Mouse (Mus musculus) neural tube, embryonic 12.5 days (tissue): ENCODE data around the gene Rtl1. TPM values are rescaled to one million over a fixed set of nuclear protein-coding genes. Genes with fewer than 3 reads are reported as not detected.

ENCODE experiments used
- ATAC-seq: fragments of 200-750 bp; cut with Nextera tagmentation; 2 replicates; pipeline ENCODE4 v1.8.0; 2017; ENCODE audit warnings: low read depth, mild to moderate bottlenecking, moderate TSS enrichment, moderate library complexity; ENCODE audit not compliant: low FRiP score
- H3K27ac ChIP-seq: fragments of 300-500 bp; sonication (generic); 2 replicates; pipeline ENCODE4 v1.5.1; 2016
- H3K27me3 ChIP-seq: fragments of 300-500 bp; sonication (generic); replicated peaks from 2 replicates; pipeline ENCODE4 v1.6.1; 2016; ENCODE audit warnings: mild to moderate bottlenecking
- H3K36me3 ChIP-seq: fragments of 300-500 bp; sonication (generic); 2 replicates; pipeline ENCODE4 v1.6.1; 2016; ENCODE audit warnings: mild to moderate bottlenecking
- H3K4me1 ChIP-seq: fragments of 300-500 bp; sonication (generic); 2 replicates; pipeline ENCODE4 v1.6.1; 2016
- H3K4me2 ChIP-seq: fragments of 300-500 bp; sonication (generic); replicated peaks from 2 replicates; pipeline ENCODE4 v1.6.1; 2016; ENCODE audit warnings: mild to moderate bottlenecking
- H3K4me3 ChIP-seq: fragments of 300-500 bp; sonication (generic); 2 replicates; pipeline ENCODE4 v1.5.1; 2016
- H3K9ac ChIP-seq: fragments of 300-500 bp; sonication (generic); 2 replicates; pipeline ENCODE4 v1.6.1; 2016; ENCODE audit warnings: mild to moderate bottlenecking
- H3K9me3 ChIP-seq: fragments of 300-500 bp; sonication (generic); 2 replicates; pipeline ENCODE4 v1.6.1; 2016; ENCODE audit warnings: mild to moderate bottlenecking
- WGBS: fragments of 180-500 bp; shearing (Covaris S2); methylation state at CpG from one replicate; pipeline ENCODE4 v1.1.7; 2016; 5-methylcytosine and 5-hydroxymethylcytosine counted together
- polyA plus RNA-seq: library from polyadenylated mRNA; unstranded; fragments of >200 nt; fragmentation: Nextera tagmentation; extraction: Ambion mirVana; gene quantifications from 2 replicates; pipeline ENCODE4 v1.2.1, GENCODE M21; 2016

Gene Rtl1
- 1.4 and 1.5 TPM in 2 replicates for polyA plus RNA-seq

DNA sequence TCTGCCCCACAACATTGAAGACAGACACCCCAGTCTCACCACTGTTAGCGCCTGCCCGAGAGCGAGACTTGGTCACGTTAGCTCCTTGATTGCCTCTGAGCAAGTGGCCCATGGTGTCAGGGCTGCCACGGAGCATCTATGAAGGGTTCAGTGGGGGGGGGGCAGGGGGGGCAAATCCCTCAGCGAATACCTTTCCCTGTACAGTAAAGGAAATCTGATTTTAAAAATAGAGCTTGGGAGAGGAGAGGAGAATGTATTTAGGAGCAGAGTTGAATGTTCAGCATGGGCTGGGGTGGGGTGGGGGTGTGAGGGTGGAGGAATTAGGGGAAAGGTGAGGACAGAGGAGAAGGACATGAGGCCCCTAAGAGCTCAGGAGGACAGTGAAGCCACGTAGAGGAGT is at the start of gene Rtl1:
Rtl1 (minus strand) TSS at position 101 of the 400 bp plus-strand sequence.
- Histone ChIP-seq H3K9ac (no peak within 1 kb of the TSS), H3K27ac (no peak within 1 kb of the TSS), H3K36me3 (peaks cover 23% of the 10 kb centered on the region), H3K27me3 (no peaks in the 10 kb centered on the region), H3K4me1 (no peaks in the 10 kb centered on the region; the same call in 1 of the 2 replicates), H3K4me3 (no peak within 1 kb of the TSS), H3K9me3 (no peaks in the 10 kb centered on the region), H3K4me2 (no peak within 1 kb of the TSS)
- ATAC-seq = no peak
- WGBS = 90% methylated on average over 7 of the region's 7 CpGs

- WGBS = 12% methylated on average over 3 of the region's 3 CpGs
- no peak overlapping the region for H3K4me3 ChIP-seq
- ATAC-seq = no peak
- peaks cover 8% of the 10 kb centered on the region for H3K4me1 ChIP-seq
- no peaks in the 10 kb centered on the region for H3K9me3 ChIP-seq
- no peak overlapping the region for H3K4me2 ChIP-seq
- H3K9ac ChIP-seq = no peak overlapping the region
- H3K27me3 ChIP-seq = no peaks in the 10 kb centered on the region
- H3K36me3 ChIP-seq = no peaks in the 10 kb centered on the region
- H3K27ac ChIP-seq = no peak overlapping the region
Observed at GRCm38 (mm10) chr12:109640560-109641167, 40.5 kb upstream of the Rtl1 start.

DNA sequence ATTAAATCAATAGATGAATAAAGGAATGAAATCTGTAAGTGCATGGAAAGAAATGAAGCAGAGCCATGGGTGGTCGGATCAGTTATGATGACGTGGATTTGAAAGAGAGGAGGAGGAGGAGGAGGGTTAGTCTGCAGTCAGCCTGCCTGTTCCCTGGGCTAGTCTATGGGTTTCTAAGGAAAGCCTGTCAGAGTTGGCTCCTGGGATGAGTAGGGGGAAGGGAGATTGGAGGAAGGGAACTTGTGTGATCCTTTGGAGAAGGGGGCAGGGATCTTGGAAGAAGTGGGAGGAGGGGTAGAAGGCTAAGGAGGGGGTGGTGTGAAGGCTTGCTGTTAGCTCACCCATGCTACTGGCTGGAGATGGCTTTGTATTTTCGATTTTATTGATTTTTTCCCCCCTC is 31.9 kb upstream of the Rtl1 start:
- Histone ChIP-seq H3K4me1 (no peaks in the 10 kb centered on the region), H3K4me3 (no peak overlapping the region), H3K9me3 (no peaks in the 10 kb centered on the region), H3K9ac (no peak overlapping the region), H3K27me3 (no peaks in the 10 kb centered on the region), H3K27ac (no peak overlapping the region), H3K4me2 (no peak overlapping the region), H3K36me3 (no peaks in the 10 kb centered on the region; the same call in 1 of the 2 replicates)
- ATAC-seq = no peak
- WGBS = 48% methylated on average over 3 of the region's 3 CpGs

GRCm38 (mm10) chr12:109628887-109629286 is 28.8 kb upstream of the Rtl1 start:
- Histone ChIP-seq H3K27me3 (no peaks in the 10 kb centered on the region), H3K9me3 (no peaks in the 10 kb centered on the region), H3K4me3 (no peak overlapping the region), H3K27ac (no peak overlapping the region), H3K36me3 (no peaks in the 10 kb centered on the region; the same call in 1 of the 2 replicates), H3K9ac (no peak overlapping the region), H3K4me1 (no peaks in the 10 kb centered on the region), H3K4me2 (no peak overlapping the region)
- WGBS = 83% methylated on average over 1 of the region's 1 CpGs
- ATAC-seq = no peak

- no peak for ATAC-seq
- 92% methylated on average over 5 of the region's 5 CpGs for WGBS
Observed at GRCm38 (mm10) chr12:109626910-109627309, 26.8 kb upstream of the Rtl1 start.

DNA sequence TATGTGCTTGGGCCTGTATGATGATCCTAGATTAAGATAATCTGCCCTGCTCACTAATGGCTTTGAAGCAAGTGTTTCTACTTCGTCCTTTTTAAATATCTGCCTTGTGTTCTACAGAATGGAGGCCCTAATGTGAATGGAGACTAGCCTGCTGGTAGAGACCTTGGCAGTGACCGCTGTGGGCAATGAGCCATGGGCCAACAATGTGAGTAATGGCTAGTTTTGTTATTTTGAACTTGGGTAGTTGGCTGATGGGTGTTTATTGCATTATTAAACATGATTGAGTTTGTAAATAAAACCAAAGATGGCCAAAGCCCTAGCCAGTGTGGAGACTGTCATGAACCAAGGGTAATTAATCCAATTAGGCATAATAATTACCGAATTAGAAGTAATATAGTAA is 20.1 kb upstream of the Rtl1 start:
- Histone ChIP-seq H3K4me2 (no peak overlapping the region), H3K36me3 (peaks cover 4% of the 10 kb centered on the region; the same call in 1 of the 2 replicates), H3K27ac (no peak overlapping the region), H3K27me3 (no peaks in the 10 kb centered on the region), H3K9me3 (no peaks in the 10 kb centered on the region), H3K4me3 (no peak overlapping the region), H3K4me1 (peaks cover 8% of the 10 kb centered on the region), H3K9ac (no peak overlapping the region)
- WGBS = 91% methylated on average over 3 of the region's 3 CpGs
- ATAC-seq = no peak

More at GRCm38 (mm10) chr12:109626910-109627309, 26.8 kb upstream of the Rtl1 start:
- Histone ChIP-seq H3K36me3 (no peaks in the 10 kb centered on the region; the same call in 1 of the 2 replicates), H3K27ac (no peak overlapping the region), H3K4me2 (no peak overlapping the region), H3K9me3 (no peaks in the 10 kb centered on the region), H3K27me3 (no peaks in the 10 kb centered on the region), H3K4me1 (no peaks in the 10 kb centered on the region), H3K9ac (no peak overlapping the region), H3K4me3 (no peak overlapping the region)

GRCm38 (mm10) chr12:109617993-109618392 is 17.9 kb upstream of the Rtl1 start:
- Histone ChIP-seq H3K4me2 (no peak overlapping the region), H3K9me3 (no peaks in the 10 kb centered on the region), H3K27ac (no peak overlapping the region), H3K9ac (no peak overlapping the region), H3K4me1 (peaks cover 11% of the 10 kb centered on the region), H3K4me3 (no peak overlapping the region), H3K27me3 (no peaks in the 10 kb centered on the region), H3K36me3 (peaks cover 9% of the 10 kb centered on the region; the same call in 1 of the 2 replicates)
- no peak for ATAC-seq
- 89% methylated on average over 14 of the region's 14 CpGs for whole genome bisulfite sequencing

GRCm38 (mm10) chr12:109617126-109617525 is 17.0 kb upstream of the Rtl1 start:
- Histone ChIP-seq H3K9me3 (no peaks in the 10 kb centered on the region), H3K9ac (no peak overlapping the region), H3K36me3 (peaks cover 9% of the 10 kb centered on the region; the same call in 1 of the 2 replicates), H3K27ac (no peak overlapping the region), H3K4me3 (no peak overlapping the region), H3K4me1 (peaks cover 11% of the 10 kb centered on the region), H3K27me3 (no peaks in the 10 kb centered on the region), H3K4me2 (peak overlapping the region; percentile 25; the same call in 1 of the 2 replicates)
- ATAC-seq = no peak
- WGBS = 46% methylated on average over 15 of the region's 15 CpGs

DNA sequence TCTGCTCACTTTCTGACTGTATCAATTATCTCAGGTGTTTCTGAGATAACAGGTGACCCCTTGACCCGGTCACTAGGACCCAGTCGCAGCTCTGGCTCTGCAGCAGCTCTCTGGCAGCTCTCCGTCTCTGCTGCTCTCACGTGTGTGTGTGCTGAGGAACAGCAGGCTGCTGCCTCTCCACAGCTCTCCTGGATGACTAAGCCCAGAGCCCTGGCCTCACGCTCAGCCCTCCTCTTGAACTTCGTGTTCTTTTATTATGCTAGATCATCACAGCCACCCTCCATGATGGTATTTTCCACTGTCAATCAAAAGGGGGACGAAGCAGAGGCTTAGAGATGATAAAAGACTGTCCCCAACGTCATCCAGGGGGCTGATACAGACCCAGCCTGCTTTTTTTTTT is 15.2 kb upstream of the Rtl1 start:
- no peak for ATAC-seq
- no peak overlapping the region for H3K27ac ChIP-seq
- no peak overlapping the region for H3K4me3 ChIP-seq
- H3K27me3 ChIP-seq = no peaks in the 10 kb centered on the region
- peaks cover 25% of the 10 kb centered on the region for H3K36me3 ChIP-seq
- H3K4me1 ChIP-seq = peaks cover 11% of the 10 kb centered on the region
- H3K9ac ChIP-seq = no peak overlapping the region
- peaks cover 10% of the 10 kb centered on the region for H3K9me3 ChIP-seq
- no peak overlapping the region for H3K4me2 ChIP-seq
- WGBS = 70% methylated on average over 8 of the region's 8 CpGs

- peaks cover 18% of the 10 kb centered on the region for H3K9me3 ChIP-seq
- peaks cover 11% of the 10 kb centered on the region for H3K4me1 ChIP-seq
- H3K36me3 ChIP-seq = peaks cover 34% of the 10 kb centered on the region
- no peak overlapping the region for H3K4me3 ChIP-seq
- H3K27ac ChIP-seq = no peak overlapping the region
- H3K4me2 ChIP-seq = no peak overlapping the region
- no peaks in the 10 kb centered on the region for H3K27me3 ChIP-seq
- 28% methylated on average over 10 of the region's 10 CpGs for WGBS
- ATAC-seq = no peak
- no peak overlapping the region for H3K9ac ChIP-seq
Observed at GRCm38 (mm10) chr12:109614416-109614815, 14.3 kb upstream of the Rtl1 start.

GRCm38 (mm10) chr12:109612392-109613385 is 12.6 kb upstream of the Rtl1 start:
- 52% methylated on average over 34 of the region's 34 CpGs for WGBS
- ATAC-seq = no peak
- peak overlapping the region; percentile 57 for H3K4me2 ChIP-seq

More at GRCm38 (mm10) chr12:109612392-109613385, 12.6 kb upstream of the Rtl1 start:
- no peak overlapping the region for H3K27ac ChIP-seq
- H3K27me3 ChIP-seq = no peaks in the 10 kb centered on the region
- H3K4me3 ChIP-seq = peak overlapping the region; percentile 17
- H3K9ac ChIP-seq = 0 out of 2 replicates have a peak overlapping the region, but pooled peaks have one; percentile 14
- H3K36me3 ChIP-seq = peaks cover 51% of the 10 kb centered on the region
- peaks cover 22% of the 10 kb centered on the region for H3K4me1 ChIP-seq
- H3K9me3 ChIP-seq = peaks cover 18% of the 10 kb centered on the region
